10 mouse cellular contexts compared by ENCODE assay signal in the genomic region with DNA sequence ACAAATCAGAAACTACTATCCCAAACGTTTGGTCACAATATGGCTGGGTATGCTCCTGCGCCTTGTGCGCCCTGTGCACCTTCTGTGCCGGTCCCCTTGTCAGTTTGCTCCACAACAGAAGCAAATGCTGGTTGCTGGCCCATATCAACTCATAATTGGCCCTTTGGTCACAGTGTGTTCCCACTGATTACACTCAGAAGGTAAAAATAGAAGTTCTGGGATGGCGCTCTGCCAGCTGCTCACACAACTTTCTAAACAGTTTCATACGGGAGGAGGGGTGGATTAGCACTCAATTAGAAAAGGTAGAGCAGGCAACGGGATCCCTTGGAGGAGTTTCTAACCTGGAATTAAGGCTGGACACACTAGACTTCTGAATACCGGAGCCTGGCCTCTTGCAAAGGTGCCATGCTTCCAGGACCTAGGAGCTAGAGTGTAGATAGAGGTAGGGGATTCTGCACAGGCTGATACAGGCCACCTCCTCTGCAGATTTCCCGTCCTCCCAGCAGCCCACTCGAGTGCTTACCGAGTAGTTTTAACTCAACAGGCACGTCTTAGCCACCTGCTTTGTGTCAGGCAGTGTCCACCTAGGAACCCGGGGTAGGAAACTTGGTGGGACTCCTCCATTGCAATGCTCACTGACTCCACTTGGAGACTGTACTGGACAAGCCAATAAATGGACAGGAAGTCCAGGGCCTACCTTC. TPM values are rescaled to one million over a fixed set of nuclear protein-coding genes. Genes with fewer than 3 reads are reported as not detected.
A peak's percentile ranks its signal among the peaks of the same experiment; 100 is the strongest.
DNase-seq lines count a peak whose midpoint lies in the region; ATAC-seq and TF ChIP-seq lines count a peak whose summit lies in the region.
"Had no signal": no experiment of that assay in that cellular context is flagged by ENCODE, and none has a peak within 500 bp of the region (broad histone marks: within the 10 kb centered on the region; RNA-seq: fewer than 3 reads in every experiment).

No protein-coding gene starts in this region.

- no peak for TF ChIP-seq POLR2A in bone marrow, adult 2 months (IDR thresholded peaks at IDR 0.05; ENCODE audit: borderline replicate concordance, control insufficient read depth, low read depth, low read length)

- peak overlapping the region; percentile 50 for H3K9ac ChIP-seq in heart, embryonic 16.5 days (ENCODE audit: low read length)
- H3K9ac ChIP-seq in lung, embryonic 15.5 days, result no peak overlapping the region
- H3K9ac ChIP-seq in forebrain, embryonic 15.5 days (replicated peaks), result no peak overlapping the region
- H3K9ac ChIP-seq: embryonic facial prominence, embryonic 15.5 days had no signal

- H3K4me2 ChIP-seq in heart, embryonic 16.5 days (ENCODE audit: low read depth, low read length), result peak overlapping the region; percentile 49
- H3K4me2 ChIP-seq in lung, embryonic 15.5 days, result no peak overlapping the region
- no peak overlapping the region for H3K4me2 ChIP-seq in forebrain, embryonic 15.5 days (replicated peaks)
- H3K4me2 ChIP-seq: embryonic facial prominence, embryonic 15.5 days had no signal

- no peak overlapping the region for H3K4me3 ChIP-seq in bone marrow, adult 2 months (replicated peaks; ENCODE audit: control insufficient read depth, low read depth, low read length)
- H3K4me3 ChIP-seq in heart, embryonic 16.5 days (ENCODE audit: low read length), result no peak overlapping the region
- no peak overlapping the region for H3K4me3 ChIP-seq in lung, embryonic 15.5 days
- H3K4me3 ChIP-seq in forebrain, embryonic 15.5 days, result no peak overlapping the region
- H3K4me3 ChIP-seq: embryonic facial prominence, embryonic 15.5 days had no signal

- H3K9me3 ChIP-seq in heart, embryonic 16.5 days (replicated peaks; ENCODE audit: control insufficient read depth, low read length), result no peaks in the 10 kb centered on the region
- H3K9me3 ChIP-seq in lung, embryonic 15.5 days, result no peaks in the 10 kb centered on the region
- H3K9me3 ChIP-seq in forebrain, embryonic 15.5 days, result no peaks in the 10 kb centered on the region
- H3K9me3 ChIP-seq: embryonic facial prominence, embryonic 15.5 days; G1E had no signal

- no peaks in the 10 kb centered on the region for H3K27me3 ChIP-seq in heart, embryonic 16.5 days (ENCODE audit: control insufficient read depth, insufficient read depth, low read length)
- no peaks in the 10 kb centered on the region for H3K27me3 ChIP-seq in lung, embryonic 15.5 days
- H3K27me3 ChIP-seq in forebrain, embryonic 15.5 days, result no peaks in the 10 kb centered on the region
- H3K27me3 ChIP-seq: embryonic facial prominence, embryonic 15.5 days had no signal

- WGBS in bone marrow, adult 2 months, result 32% methylated on average over 13 of the region's 13 CpGs
- 30% methylated on average over 13 of the region's 13 CpGs for WGBS in heart, embryonic 16.5 days
- WGBS in lung, embryonic 15.5 days, result 52% methylated on average over 13 of the region's 13 CpGs
- WGBS in forebrain, embryonic 15.5 days, result 79% methylated on average over 13 of the region's 13 CpGs

- peak; percentile 87 for ATAC-seq in heart, embryonic 16.5 days (replicated peaks; ENCODE audit: extremely low read depth, insufficient read depth, low FRiP score)
- ATAC-seq in lung, embryonic 15.5 days (ENCODE audit: borderline replicate concordance, extremely low read depth, low FRiP score, low TSS enrichment), result no peak
- no peak for ATAC-seq in forebrain, embryonic 15.5 days (replicated peaks)

- H3K4me1 ChIP-seq in bone marrow, adult 2 months (ENCODE audit: control insufficient read depth, insufficient read depth, low read length), result no peaks in the 10 kb centered on the region; the same call in 1 of the 2 replicates
- peaks cover 24% of the 10 kb centered on the region for H3K4me1 ChIP-seq in heart, embryonic 16.5 days (ENCODE audit: control insufficient read depth, insufficient read depth, low read length)
- H3K4me1 ChIP-seq in lung, embryonic 15.5 days, result peaks cover 13% of the 10 kb centered on the region
- no peaks in the 10 kb centered on the region for H3K4me1 ChIP-seq in forebrain, embryonic 15.5 days

- H3K27ac ChIP-seq in bone marrow, adult 2 months (ENCODE audit: control insufficient read depth, insufficient read depth, low read depth, low read length, poor library complexity), result 0 out of 2 replicates have a peak overlapping the region, but pooled peaks have one; percentile 8
- H3K27ac ChIP-seq in heart, embryonic 16.5 days (ENCODE audit: low read length), result peak overlapping the region; percentile 97
- H3K27ac ChIP-seq in lung, embryonic 15.5 days, result peak overlapping the region; percentile 46
- no peak overlapping the region for H3K27ac ChIP-seq in forebrain, embryonic 15.5 days (replicated peaks)
- H3K27ac ChIP-seq: embryonic facial prominence, embryonic 15.5 days had no signal

- H3K36me3 ChIP-seq in heart, embryonic 16.5 days (ENCODE audit: control insufficient read depth, insufficient read depth), result no peaks in the 10 kb centered on the region
- no peaks in the 10 kb centered on the region for H3K36me3 ChIP-seq in lung, embryonic 15.5 days
- no peaks in the 10 kb centered on the region for H3K36me3 ChIP-seq in forebrain, embryonic 15.5 days
- H3K36me3 ChIP-seq: embryonic facial prominence, embryonic 15.5 days had no signal

- no peak for TF ChIP-seq CTCF in bone marrow, adult 2 months (IDR thresholded peaks at IDR 0.05; ENCODE audit: control insufficient read depth, insufficient read depth, low read length)

- DNase-seq in 416B (ENCODE audit: low read depth), result peak; percentile 69
- DNase-seq in T-cell, adult 2 months (ENCODE audit: low spot score), result no peak
- DNase-seq in cerebellum, adult 11-12 months, result no peak
- no peak for DNase-seq in retina, embryonic 14.5 days (ENCODE audit: low spot score)

RNA-seq across cellular contexts. Expression of gene Aak1, which starts 16.4 kb away (rescaled TPM):
- polyA plus RNA-seq in bone marrow, adult 2 months (2011; ENCODE audit: insufficient read depth, insufficient read length, low replicate concordance, missing spikeins), result 11.6 and 16.9 TPM in 2 replicates
- polyA plus RNA-seq in heart, embryonic 16.5 days (2015; fragmentation: Nextera tagmentation; extraction: Ambion mirVana), result 17.8 and 21.8 TPM in 2 replicates
- polyA plus RNA-seq in lung, embryonic 15.5 days (2015; fragmentation: Nextera tagmentation; extraction: Ambion mirVana), result 12.0 and 17.2 TPM in 2 replicates
- 36.1 and 39.3 TPM in 2 replicates for polyA plus RNA-seq in forebrain, embryonic 15.5 days (2015; fragmentation: Nextera tagmentation; extraction: Ambion mirVana)

RNA-seq across cellular contexts. Expression of gene Anxa4, which starts 39.6 kb away (rescaled TPM):
- polyA plus RNA-seq in bone marrow, adult 2 months (2011; ENCODE audit: insufficient read depth, insufficient read length, low replicate concordance, missing spikeins), result 3.7 and 9.0 TPM in 2 replicates
- 32.7 and 35.0 TPM in 2 replicates for polyA plus RNA-seq in heart, embryonic 16.5 days (2015; fragmentation: Nextera tagmentation; extraction: Ambion mirVana)
- polyA plus RNA-seq in lung, embryonic 15.5 days (2015; fragmentation: Nextera tagmentation; extraction: Ambion mirVana), result 120 and 130 TPM in 2 replicates
- 5.8 and 5.9 TPM in 2 replicates for polyA plus RNA-seq in forebrain, embryonic 15.5 days (2015; fragmentation: Nextera tagmentation; extraction: Ambion mirVana)
